Comparison of ENCODE assay signal across 7 mouse cellular contexts in the genomic region with DNA sequence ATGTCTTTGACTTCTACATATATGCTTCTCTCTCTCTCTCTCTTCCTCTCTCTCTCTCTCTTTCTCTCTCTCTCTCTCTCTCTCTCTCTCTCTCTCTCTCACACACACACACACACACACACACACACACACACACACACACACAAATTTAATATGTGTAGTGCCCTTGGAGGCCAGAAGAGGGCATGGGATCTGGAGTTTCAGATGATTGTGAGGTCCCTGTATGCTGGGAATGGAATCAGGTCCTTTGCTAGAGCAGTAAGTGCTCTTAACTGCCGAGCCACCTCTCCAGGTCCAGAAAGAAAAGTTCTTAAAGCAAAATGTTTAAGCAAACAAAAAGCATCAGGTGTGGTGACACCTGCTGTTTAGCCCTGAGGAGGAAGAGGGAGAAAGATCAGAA.
DNase-seq lines count a peak whose midpoint lies in the region; ATAC-seq and TF ChIP-seq lines count a peak whose summit lies in the region.
"Not testable (repeated sequence)": the region's sequence is repeated elsewhere in the genome, so short reads cannot be mapped to it uniquely, and the experiment has no call there.

No protein-coding gene starts in this region.

- H3K27me3 ChIP-seq in CH12.LX (replicated peaks); embryonic facial prominence, embryonic 10.5 days (replicated peaks; ENCODE audit: low read depth, poor library complexity, severe bottlenecking); liver, adult 2 months (ENCODE audit: control insufficient read depth, insufficient read depth, low read length); midbrain, embryonic 14.5 days (ENCODE audit: control insufficient read depth, insufficient read depth, low read length): not testable (repeated sequence)

- TF ChIP-seq EP300 in CH12.LX (IDR thresholded peaks at IDR 0.05; ENCODE audit: low read length): not testable (repeated sequence)

- peaks cover 9 to 17% of the 10 kb centered on the region in 2 experiments; a peak in 3 of 4 replicates for H3K4me1 ChIP-seq in CH12.LX (ENCODE audit: control insufficient read depth in 1 of 2, insufficient read depth in 2 of 2)
- peaks cover 19% of the 10 kb centered on the region for H3K4me1 ChIP-seq in embryonic facial prominence, embryonic 10.5 days
- H3K4me1 ChIP-seq in liver, adult 2 months (ENCODE audit: control insufficient read depth, insufficient read depth, low read length); midbrain, embryonic 14.5 days (ENCODE audit: control insufficient read depth, insufficient read depth, low read length): not testable (repeated sequence)

- dilution Hi-C loops in CH12.LX (cut with MboI; ENCODE audit: extremely low pct_ligation_motif_present, extremely low pct_unique_long_range_greater_than_20kb, low sequenced_read_pairs): not testable (repeated sequence)

- H3K9me3 ChIP-seq in CH12.LX (replicated peaks; ENCODE audit: low read length); embryonic facial prominence, embryonic 10.5 days; midbrain, embryonic 14.5 days (ENCODE audit: control insufficient read depth, low read length): not testable (repeated sequence)

- H3K4me2 ChIP-seq in CH12.LX (ENCODE audit: insufficient read depth, low read depth, poor library complexity, severe bottlenecking); midbrain, embryonic 14.5 days (ENCODE audit: low read length): not testable (repeated sequence)

- H3K79me2 ChIP-seq in CH12.LX (replicated peaks; ENCODE audit: control insufficient read depth, extremely low read depth, insufficient read depth, poor library complexity, severe bottlenecking); liver, adult 2 months (ENCODE audit: control insufficient read depth, insufficient read depth, low read length): not testable (repeated sequence)

- H3K36me3 ChIP-seq in CH12.LX (replicated peaks in 1 of 2; ENCODE audit: control insufficient read depth in 1 of 2, insufficient read depth in 1 of 2, low read length in 1 of 2); embryonic facial prominence, embryonic 10.5 days (replicated peaks); liver, adult 2 months (ENCODE audit: control insufficient read depth, insufficient read depth, low read length); midbrain, embryonic 14.5 days (ENCODE audit: control insufficient read depth, insufficient read depth, low read length): not testable (repeated sequence)

- in situ Hi-C loops in CH12.LX (cut with MboI; ENCODE audit: low pct_ligation_motif_present, low pct_unique_long_range_greater_than_20kb, low sequenced_read_pairs): not testable (repeated sequence)

- TF ChIP-seq RAD21 in CH12.LX (IDR thresholded peaks at IDR 0.05; ENCODE audit: low read depth, low read length): not testable (repeated sequence)

- H3K4me3 ChIP-seq in CH12.LX (replicated peaks in 1 of 3; ENCODE audit: low read depth in 2 of 3, low read length in 2 of 3, poor library complexity in 1 of 3); embryonic facial prominence, embryonic 10.5 days; liver, adult 2 months (ENCODE audit: insufficient read depth, low read depth, low read length); midbrain, embryonic 14.5 days (replicated peaks; ENCODE audit: low read depth, low read length): not testable (repeated sequence)

- TF ChIP-seq POLR2A in CH12.LX (IDR thresholded peaks at IDR 0.05; ENCODE audit: low read depth, low read length); liver, adult 2 months (IDR thresholded peaks at IDR 0.05; ENCODE audit: extremely low read depth, insufficient read depth, low read length): not testable (repeated sequence)

- ATAC-seq in midbrain, embryonic 14.5 days (ENCODE audit: low FRiP score, low TSS enrichment): not testable (repeated sequence)

- peak in 1 of 2 experiments; percentile 42; a peak in 2 of 4 replicates for TF ChIP-seq CTCF in CH12.LX (conservative IDR thresholded peaks at IDR 0.05 in 1 of 2, IDR thresholded peaks at IDR 0.05 in 1 of 2; ENCODE audit: low read depth in 2 of 2, low read length in 2 of 2)
- not testable (repeated sequence) for TF ChIP-seq CTCF in liver, adult 2 months (IDR thresholded peaks at IDR 0.05; ENCODE audit: low read depth, low read length)

- WGBS in embryonic facial prominence, embryonic 10.5 days: 49% methylated on average over 1 of the region's 1 CpGs
- WGBS in liver, adult 2 months: 37% methylated on average over 1 of the region's 1 CpGs
- WGBS in midbrain, embryonic 14.5 days: 44% methylated on average over 1 of the region's 1 CpGs

- not testable (repeated sequence) for H3K27ac ChIP-seq in CH12.LX (ENCODE audit: insufficient read depth, low read depth); embryonic facial prominence, embryonic 10.5 days (replicated peaks); liver, adult 2 months (replicated peaks; ENCODE audit: insufficient read depth, low read depth, low read length); midbrain, embryonic 14.5 days (replicated peaks; ENCODE audit: low read depth, low read length)

- H3K9ac ChIP-seq in CH12.LX (ENCODE audit: insufficient read depth, low read depth); liver, adult 2 months (ENCODE audit: low read depth, low read length); midbrain, embryonic 14.5 days (replicated peaks; ENCODE audit: low read length): not testable (repeated sequence)

- DNase-seq in CH12.LX (ENCODE audit: extremely low read depth): not testable (repeated sequence)
- DNase-seq in adipocyte (ENCODE audit: low spot score): peak; percentile 28
- DNase-seq in embryonic facial prominence, embryonic 10.5 days (ENCODE audit: low spot score): peak; percentile 31
- peak; percentile 48 for DNase-seq in induced T-regulatory cell, adult 2 months (ENCODE audit: low read depth)
- DNase-seq in liver, adult 2 months (ENCODE audit: extremely low read depth, low read depth, low spot score): peak; percentile 11
- peak; percentile 12 for DNase-seq in midbrain, embryonic 14.5 days
- peak; percentile 42 for DNase-seq in thymus, postnatal 0 days (ENCODE audit: low spot score)

TF ChIP-seq in CH12.LX, 34 proteins besides CTCF, POLR2A, EP300 and RAD21:
- TF ChIP-seq SMC3 (IDR thresholded peaks at IDR 0.05; ENCODE audit: low read depth, low read length): peak; percentile 26
